16 mouse cellular contexts compared by ENCODE assay signal in the genomic region with DNA sequence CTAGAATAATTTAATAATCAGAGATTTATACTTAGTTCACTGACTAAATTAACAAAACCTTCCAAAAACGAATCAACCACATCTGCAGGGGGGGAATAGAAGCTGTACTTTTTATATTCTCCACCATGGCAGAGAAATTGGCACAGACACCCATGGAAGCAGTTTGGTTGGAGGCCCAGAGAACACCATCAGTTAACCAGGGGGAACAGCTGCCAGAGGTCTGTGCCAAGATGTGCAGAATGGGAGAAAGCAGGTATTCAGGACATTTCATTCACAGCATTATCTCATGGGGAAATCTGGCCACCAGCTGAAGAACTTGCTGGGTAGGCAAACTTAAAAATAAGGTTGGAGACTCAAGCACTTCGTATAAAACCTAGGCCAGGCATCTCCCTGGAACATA.
DNase-seq lines count a peak whose midpoint lies in the region; ATAC-seq and TF ChIP-seq lines count a peak whose summit lies in the region.
"Had no signal": no experiment of that assay in that cellular context is flagged by ENCODE, and none has a peak within 500 bp of the region (broad histone marks: within the 10 kb centered on the region; RNA-seq: fewer than 3 reads in every experiment).

No protein-coding gene starts in this region.

- no peaks in the 10 kb centered on the region for H3K27me3 ChIP-seq in midbrain, postnatal 0 days (ENCODE audit: insufficient read depth, low read length)
- H3K27me3 ChIP-seq in midbrain, embryonic 14.5 days (ENCODE audit: control insufficient read depth, insufficient read depth, low read length): no peaks in the 10 kb centered on the region
- H3K27me3 ChIP-seq: embryonic facial prominence, embryonic 13.5 days; kidney, embryonic 15.5 days; limb, embryonic 12.5 days; liver, embryonic 15.5 days; midbrain, embryonic 15.5 days had no signal

- no peak overlapping the region for H3K27ac ChIP-seq in midbrain, postnatal 0 days (ENCODE audit: low read depth, low read length)
- H3K27ac ChIP-seq in midbrain, embryonic 14.5 days (replicated peaks; ENCODE audit: low read depth, low read length): no peak overlapping the region
- H3K27ac ChIP-seq: embryonic facial prominence, embryonic 13.5 days; kidney, embryonic 15.5 days; limb, embryonic 12.5 days; liver, embryonic 15.5 days; midbrain, embryonic 15.5 days had no signal

- H3K9ac ChIP-seq in midbrain, postnatal 0 days (replicated peaks; ENCODE audit: low read length, poor library complexity, severe bottlenecking): no peak overlapping the region
- H3K9ac ChIP-seq in midbrain, embryonic 14.5 days (replicated peaks; ENCODE audit: low read length): no peak overlapping the region
- H3K9ac ChIP-seq: embryonic facial prominence, embryonic 13.5 days; kidney, embryonic 15.5 days; limb, embryonic 12.5 days; liver, embryonic 15.5 days; midbrain, embryonic 15.5 days had no signal

- no peak for TF ChIP-seq CTCF in midbrain, postnatal 0 days (IDR thresholded peaks at IDR 0.05)

- no peaks in the 10 kb centered on the region for H3K4me1 ChIP-seq in midbrain, postnatal 0 days (ENCODE audit: insufficient read depth, low read length)
- no peaks in the 10 kb centered on the region for H3K4me1 ChIP-seq in midbrain, embryonic 14.5 days (ENCODE audit: control insufficient read depth, insufficient read depth, low read length)
- H3K4me1 ChIP-seq: kidney, embryonic 15.5 days; liver, embryonic 15.5 days; midbrain, embryonic 15.5 days had no signal

- WGBS in midbrain, postnatal 0 days: 56% methylated on average over 2 of the region's 2 CpGs
- 79% methylated on average over 2 of the region's 2 CpGs for WGBS in midbrain, embryonic 14.5 days

- no peak for ATAC-seq in midbrain, postnatal 0 days (ENCODE audit: low FRiP score)
- no peak for ATAC-seq in midbrain, embryonic 14.5 days (ENCODE audit: low FRiP score, low TSS enrichment)
- ATAC-seq: lung, postnatal 0 days; midbrain, embryonic 15.5 days had no signal

- no peak overlapping the region for H3K4me3 ChIP-seq in midbrain, postnatal 0 days (ENCODE audit: low read depth, low read length)
- H3K4me3 ChIP-seq in midbrain, embryonic 14.5 days (replicated peaks; ENCODE audit: low read depth, low read length): no peak overlapping the region
- H3K4me3 ChIP-seq: embryonic facial prominence, embryonic 13.5 days; kidney, embryonic 15.5 days; limb, embryonic 12.5 days; liver, embryonic 15.5 days; midbrain, embryonic 15.5 days had no signal

- H3K9me3 ChIP-seq in midbrain, postnatal 0 days (ENCODE audit: low read length): no peaks in the 10 kb centered on the region
- H3K9me3 ChIP-seq in midbrain, embryonic 14.5 days (ENCODE audit: control insufficient read depth, low read length): no peaks in the 10 kb centered on the region
- H3K9me3 ChIP-seq: embryonic facial prominence, embryonic 13.5 days; kidney, embryonic 15.5 days; limb, embryonic 12.5 days; liver, embryonic 15.5 days; midbrain, embryonic 15.5 days had no signal

- H3K4me2 ChIP-seq in midbrain, postnatal 0 days (ENCODE audit: low read depth, low read length, poor library complexity, severe bottlenecking): no peak overlapping the region
- H3K4me2 ChIP-seq in midbrain, embryonic 14.5 days (ENCODE audit: low read length): no peak overlapping the region
- H3K4me2 ChIP-seq: embryonic facial prominence, embryonic 13.5 days; kidney, embryonic 15.5 days; limb, embryonic 12.5 days; liver, embryonic 15.5 days; midbrain, embryonic 15.5 days had no signal

- peak; percentile 7 to 9 for DNase-seq in frontal cortex, postnatal 36 days (ENCODE audit: low spot score in 2 of 2)
- no peak for DNase-seq in frontal cortex, postnatal 10 days (ENCODE audit: low spot score in 2 of 2)
- peak; percentile 65 for DNase-seq in midbrain, postnatal 0 days (ENCODE audit: low spot score)
- no peak for DNase-seq in midbrain, embryonic 14.5 days
- DNase-seq in layer of hippocampus, adult 8-10 months (ENCODE audit: low spot score in 2 of 2): peak; percentile 19 to 40
- peak; percentile 59 to 60 for DNase-seq in right cerebral cortex, postnatal 10 days (ENCODE audit: low spot score in 2 of 2)
- DNase-seq in urinary bladder, adult 2 months (ENCODE audit: low spot score): no peak
- no peak for DNase-seq in kidney, adult 11 months
- DNase-seq: heart, adult 11 months; thymus, postnatal 36 days had no signal

- no peaks in the 10 kb centered on the region for H3K36me3 ChIP-seq in midbrain, postnatal 0 days (ENCODE audit: insufficient read depth, low read length)
- H3K36me3 ChIP-seq in midbrain, embryonic 14.5 days (ENCODE audit: control insufficient read depth, insufficient read depth, low read length): no peaks in the 10 kb centered on the region
- H3K36me3 ChIP-seq: embryonic facial prominence, embryonic 13.5 days; kidney, embryonic 15.5 days; limb, embryonic 12.5 days; liver, embryonic 15.5 days; midbrain, embryonic 15.5 days had no signal

Comparison
In these comparisons a context has a peak if more than half of its experiments do, and no peak if none do; other contexts are left out.
1. DNase-seq: peak in frontal cortex, postnatal 36 days (2 of 2), midbrain, postnatal 0 days (single experiment), layer of hippocampus, adult 8-10 months (2 of 2) and right cerebral cortex, postnatal 10 days (2 of 2); none in frontal cortex, postnatal 10 days (0 of 2), midbrain, embryonic 14.5 days (single experiment), urinary bladder, adult 2 months (single experiment) and kidney, adult 11 months (single experiment).